Mouse (Mus musculus) frontal cortex, postnatal 10 days (tissue): ENCODE measurements around the gene Neurl1a.

Experiments
- DNase-seq, 2 experiments: peaks; one replicate each; pipeline ENCODE4 v3.0.0; 2022; ENCODE audit warnings: low spot score in 2 of 2, mixed read lengths in 1 of 2

Gene Neurl1a

DNA sequence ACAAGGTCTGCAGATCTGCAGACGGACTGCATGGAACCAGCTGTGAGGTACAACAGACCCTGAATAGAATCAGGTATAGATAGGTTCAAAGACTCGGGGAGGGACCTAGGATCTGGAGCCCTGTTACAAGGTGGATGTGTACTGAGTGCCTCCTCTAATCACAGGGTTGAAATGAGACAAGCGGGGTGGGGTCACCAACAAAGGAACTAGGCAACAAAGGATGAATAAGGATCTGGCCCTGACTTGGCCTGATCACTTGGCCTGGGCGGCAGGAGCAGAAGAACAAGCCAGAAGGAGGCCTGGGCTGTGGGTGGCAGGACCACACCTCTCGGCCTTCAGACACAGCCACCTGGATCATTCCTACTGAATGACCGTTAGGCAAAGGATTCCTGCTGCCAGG, 107.0 kb downstream of the Neurl1a start:
- no peak for DNase-seq

- DNase-seq, result no peak
Measured at GRCm38 (mm10) chr19:47286886-47287450, 108.3 kb downstream of the Neurl1a start.

- no peak for DNase-seq
Measured at GRCm38 (mm10) chr19:47291307-47292080, 112.9 kb downstream of the Neurl1a start.

DNA sequence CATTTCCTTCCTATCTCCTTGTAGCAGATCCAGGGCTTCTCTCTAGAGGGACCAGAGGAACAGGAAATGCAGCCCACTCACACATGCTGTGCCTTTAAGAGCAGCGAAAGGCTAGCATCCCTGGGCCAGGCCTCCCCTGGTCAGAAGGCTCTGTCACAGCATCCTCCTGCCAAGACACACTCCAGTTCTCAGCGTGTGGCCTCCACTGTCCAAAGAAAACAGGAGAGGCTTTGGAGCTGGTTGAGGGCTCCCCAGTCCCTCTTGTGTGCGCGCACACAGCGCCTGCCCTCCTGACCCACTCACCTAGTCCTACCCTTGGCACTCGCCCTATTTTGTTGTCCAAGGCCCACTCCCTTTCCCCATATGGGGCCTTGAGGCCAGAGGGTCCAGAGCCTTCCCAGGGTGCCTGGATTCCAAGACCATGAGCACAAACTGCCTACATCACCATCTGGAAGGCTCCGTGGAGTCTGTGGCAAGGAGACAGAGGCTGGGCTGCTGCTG, 113.9 kb downstream of the Neurl1a start:
- peak in 1 of 2 experiments; percentile 41 for DNase-seq

- DNase-seq, result no peak
Measured at GRCm38 (mm10) chr19:47298100-47298499, 119.5 kb downstream of the Neurl1a start.

DNA sequence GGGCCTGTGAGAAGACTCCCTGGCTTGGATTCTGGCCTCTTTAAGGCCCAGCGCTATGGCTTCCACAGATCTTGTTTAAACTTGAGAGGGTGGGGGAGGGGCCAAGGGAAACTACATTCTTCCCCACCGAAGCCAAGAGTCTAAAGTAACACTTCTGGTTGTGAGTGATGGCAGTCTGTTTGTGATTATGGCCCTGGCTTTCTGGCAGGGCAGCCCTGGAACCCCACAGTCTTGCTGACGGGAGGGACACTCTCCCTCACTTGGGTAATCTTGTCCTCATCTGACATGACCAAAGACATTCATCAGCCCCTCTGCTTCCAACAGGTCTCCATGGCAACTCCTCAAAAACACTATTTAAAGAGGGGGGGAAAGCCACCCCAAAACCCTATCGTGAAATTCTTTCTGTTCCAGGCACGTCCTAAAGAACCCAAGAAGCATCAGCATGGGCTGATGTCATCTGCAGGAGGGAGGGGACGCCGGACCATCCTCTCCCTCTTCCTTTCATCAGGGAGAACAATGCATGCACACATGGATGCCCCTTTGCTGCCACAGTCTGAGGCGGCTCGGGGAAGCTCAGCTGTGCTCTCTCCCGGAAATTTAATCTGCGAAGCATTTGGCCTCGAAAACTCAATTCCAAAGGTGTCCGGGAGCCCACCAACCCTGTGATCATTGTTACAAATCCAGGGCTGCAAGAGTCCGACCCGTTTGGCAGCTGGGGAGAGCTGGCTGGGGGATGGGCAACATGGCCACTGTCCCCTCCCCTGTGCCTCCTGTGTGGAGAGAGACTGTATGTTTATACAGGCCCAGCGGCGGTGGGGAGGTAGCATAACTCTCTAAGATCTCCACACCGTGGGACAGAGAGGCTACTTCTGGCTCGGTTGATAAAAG, 122.9 kb downstream of the Neurl1a start:
- no peak for DNase-seq

DNA sequence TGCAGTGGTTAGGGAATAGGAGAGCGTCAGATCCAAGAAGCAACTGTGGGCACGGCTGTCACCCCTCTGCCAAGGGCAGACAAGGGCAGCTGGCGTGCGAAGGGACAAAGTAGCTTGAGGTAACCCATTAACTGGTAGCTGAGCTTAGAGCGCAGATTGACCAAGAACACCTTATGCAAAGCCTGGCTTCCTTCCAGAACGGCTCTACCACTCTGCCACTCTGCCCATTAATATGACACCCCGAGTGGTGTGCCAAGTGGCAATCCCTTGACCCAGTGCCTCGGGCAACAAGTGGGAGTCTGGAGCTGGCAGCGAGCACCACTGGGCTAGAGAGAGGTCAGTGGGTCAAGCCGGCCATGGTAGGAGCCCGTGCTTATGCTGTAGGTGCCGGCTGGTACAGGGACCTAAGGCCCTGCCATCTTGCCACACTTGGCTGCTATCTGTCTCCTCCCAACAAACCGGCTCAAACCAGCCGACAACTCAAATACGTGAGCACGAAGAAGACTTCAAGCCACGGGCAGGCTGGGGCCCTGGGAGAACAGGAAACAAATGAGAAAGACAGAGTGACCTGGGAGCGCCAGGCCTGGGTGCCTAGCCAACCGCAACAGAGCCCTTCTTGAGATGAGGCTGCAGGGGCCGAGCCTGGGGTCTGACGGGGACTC, 123.7 kb downstream of the Neurl1a start:
- DNase-seq, result no peak

- DNase-seq, result no peak
Measured at GRCm38 (mm10) chr19:47303128-47303527, 124.5 kb downstream of the Neurl1a start.

- no peak for DNase-seq
Measured at GRCm38 (mm10) chr19:47304170-47304745, 125.6 kb downstream of the Neurl1a start.

GRCm38 (mm10) chr19:47305401-47305800, 126.8 kb downstream of the Neurl1a start:
- no peak for DNase-seq

DNA sequence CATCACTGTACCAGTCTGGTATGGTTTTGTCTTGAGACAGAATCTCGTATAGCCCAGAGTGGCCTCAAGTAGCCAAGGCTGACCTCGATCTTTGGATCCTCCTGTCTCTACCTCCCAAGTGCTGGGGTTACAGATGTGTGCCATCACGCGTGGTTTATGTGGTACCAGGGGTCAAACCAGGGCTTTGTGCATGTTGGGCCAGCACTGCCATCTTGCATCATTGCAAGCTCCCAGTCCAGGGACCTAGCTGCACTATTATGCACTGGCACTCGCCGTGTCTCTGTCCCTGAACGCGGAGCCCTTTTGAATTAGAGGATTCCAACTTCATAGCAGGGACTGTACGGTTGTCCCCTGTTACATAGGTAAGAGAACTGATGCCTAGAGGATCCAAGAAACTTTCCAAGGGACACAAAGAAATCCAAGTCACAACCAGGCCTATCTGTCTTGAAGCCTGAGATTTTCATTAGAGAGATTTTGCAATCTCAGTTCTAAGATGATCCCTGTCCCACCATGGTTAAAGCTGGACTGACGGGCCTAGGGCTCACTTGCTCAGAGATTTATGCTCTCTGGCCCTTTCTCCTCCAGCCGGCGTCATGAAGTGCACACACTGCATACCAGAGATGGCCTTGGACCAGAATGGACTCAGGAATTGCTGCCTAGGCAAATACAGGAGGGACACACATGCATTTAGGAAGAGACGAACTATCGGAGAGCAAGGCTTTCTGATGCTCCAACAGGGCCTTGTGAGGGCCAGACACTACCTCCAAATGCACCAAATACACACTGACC, 127.7 kb downstream of the Neurl1a start:
- DNase-seq, result no peak

DNA sequence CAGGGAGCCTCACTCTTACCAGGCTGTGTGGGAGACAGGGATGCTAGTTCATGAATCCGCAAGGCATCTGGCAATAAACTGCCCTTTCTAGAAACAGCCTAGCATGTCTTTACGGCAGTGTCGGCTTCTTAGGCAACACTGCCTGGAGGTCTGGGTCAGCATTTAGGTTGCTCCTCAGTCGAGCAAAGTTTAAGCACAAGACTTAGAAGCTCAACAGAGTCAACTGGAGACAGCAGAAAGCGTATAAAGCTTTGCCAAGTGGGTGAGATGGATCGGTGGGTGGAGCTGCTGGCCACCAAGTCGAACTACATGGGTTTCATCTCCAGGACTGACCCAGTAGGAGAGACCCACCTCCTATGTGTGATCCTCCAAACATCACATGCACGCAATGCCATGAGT, 128.3 kb downstream of the Neurl1a start:
- DNase-seq, result no peak
